Mouse (Mus musculus) activated CD4-positive, CD25-positive, alpha-beta regulatory T cell, adult 4 months (primary cell): ENCODE results near the gene Sept5. TPM values are rescaled to one million over a fixed set of nuclear protein-coding genes. Genes with fewer than 3 reads are reported as not detected.

ENCODE experiments used
- ATAC-seq: one replicate; pipeline ENCODE4 v1.8.0; 2017
- polyA plus RNA-seq, 2 experiments: library from polyadenylated mRNA; unstranded; fragments of 100-300 nt; shearing (Covaris generic); gene quantifications; one replicate each; pipeline ENCODE4 v1.2.1; 2017

Sept5 gene
- polyA plus RNA-seq, 2 experiments from 2014 or later = 0.28 to 0.51 TPM

DNA sequence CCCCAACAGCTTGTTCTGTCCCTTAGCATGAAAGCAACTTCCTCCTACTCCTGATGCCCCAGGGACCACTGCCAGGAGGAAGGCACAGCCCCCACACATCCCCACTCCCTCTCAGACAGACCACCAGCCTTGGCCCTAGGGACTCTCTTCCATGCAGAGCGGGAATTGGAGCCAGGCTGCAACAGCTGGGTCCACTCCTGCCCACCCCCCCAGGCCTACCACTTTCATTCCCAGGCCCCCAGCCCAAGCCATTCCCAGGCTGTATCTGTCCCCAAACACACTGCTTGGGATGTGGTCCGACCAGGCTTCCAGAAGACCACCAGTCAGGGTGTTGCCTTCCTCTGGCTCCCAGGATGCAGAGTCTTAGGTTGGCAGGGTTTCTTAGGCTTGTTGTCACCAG is 20.7 kb downstream of the Sept5 start:
- no peak for ATAC-seq

DNA sequence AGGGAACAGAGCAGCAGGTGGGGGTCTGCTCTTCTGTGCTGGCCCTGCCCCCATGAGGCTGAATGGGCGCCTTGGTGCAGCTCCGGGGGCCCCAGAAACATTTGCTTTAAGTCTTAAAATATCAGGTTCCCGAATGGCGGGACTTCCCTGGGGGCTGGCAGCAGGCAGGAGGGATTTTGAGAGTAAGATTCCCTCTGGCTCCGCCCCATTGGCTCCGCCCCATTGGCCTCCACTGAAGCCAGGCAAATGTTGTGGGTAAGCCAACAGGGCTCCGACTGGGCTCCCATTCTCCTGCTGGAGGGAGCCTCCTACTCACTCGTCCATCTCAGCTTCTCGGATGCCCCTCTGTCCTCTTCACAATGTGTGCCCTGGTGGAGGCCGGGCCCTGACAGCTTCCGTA is 21.5 kb downstream of the Sept5 start:
- ATAC-seq = no peak

DNA sequence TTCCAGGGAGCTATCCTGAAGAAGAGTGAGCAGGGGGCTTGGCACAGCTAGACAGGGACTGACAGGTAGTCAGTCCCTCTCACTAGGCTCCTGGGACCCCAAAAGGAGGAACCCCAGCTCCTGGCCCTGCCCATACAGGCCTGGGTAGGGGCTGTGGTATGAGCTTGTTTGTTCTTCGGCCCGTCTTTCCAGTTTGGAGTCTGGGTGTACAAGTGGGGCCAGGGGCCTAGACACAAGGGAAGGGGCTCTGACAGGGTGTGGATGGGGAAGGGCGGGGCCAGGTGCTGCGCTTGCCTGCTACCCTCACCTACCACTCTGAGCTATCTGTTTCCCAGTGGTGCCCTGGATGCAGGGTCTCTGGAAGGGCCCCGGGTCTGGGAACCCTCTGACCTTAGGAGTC is 24.0 kb downstream of the Sept5 start:
- ATAC-seq = no peak

DNA sequence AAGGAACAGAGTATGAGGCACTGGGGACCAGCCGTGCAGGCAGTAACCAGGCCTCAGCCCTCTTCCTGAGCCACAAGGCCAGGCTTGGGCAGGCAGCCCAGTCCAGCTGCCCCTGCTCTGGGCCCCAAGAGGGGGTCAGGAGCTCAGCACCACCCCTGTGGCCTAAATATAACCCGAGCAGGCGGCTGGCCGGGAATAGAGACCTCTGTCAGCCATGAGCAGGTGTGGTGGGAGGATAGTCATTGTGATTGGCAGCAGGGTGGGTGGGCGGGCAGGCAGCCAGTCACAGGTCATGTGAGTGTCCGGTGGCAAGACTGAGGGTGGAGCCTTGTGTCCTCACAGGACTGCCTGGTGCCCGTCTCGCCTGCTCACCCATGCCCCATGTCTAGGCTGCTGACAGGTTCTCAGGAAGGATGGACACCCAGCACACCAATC is 25.5 kb downstream of the Sept5 start:
- ATAC-seq = no peak

DNA sequence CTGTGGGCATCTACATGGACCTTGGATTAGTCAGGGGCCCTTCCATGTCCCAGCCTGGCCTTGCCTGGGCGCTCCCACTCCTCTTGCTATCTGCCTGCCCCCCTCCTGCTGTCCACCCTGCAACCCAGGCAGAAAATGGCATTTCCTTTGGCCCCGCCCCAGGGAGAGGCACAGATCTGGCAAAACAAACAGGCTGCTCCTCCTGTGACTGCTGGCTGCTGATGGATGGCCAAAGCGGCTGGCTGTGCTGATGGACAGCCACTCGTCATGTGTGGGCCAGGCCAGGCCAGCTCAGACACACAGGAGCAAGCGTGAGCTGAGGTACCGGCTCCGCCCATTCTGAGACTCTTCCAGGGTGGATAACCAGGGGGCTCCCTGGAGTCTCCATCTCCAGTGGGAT is 28.3 kb downstream of the Sept5 start:
- no peak for ATAC-seq

DNA sequence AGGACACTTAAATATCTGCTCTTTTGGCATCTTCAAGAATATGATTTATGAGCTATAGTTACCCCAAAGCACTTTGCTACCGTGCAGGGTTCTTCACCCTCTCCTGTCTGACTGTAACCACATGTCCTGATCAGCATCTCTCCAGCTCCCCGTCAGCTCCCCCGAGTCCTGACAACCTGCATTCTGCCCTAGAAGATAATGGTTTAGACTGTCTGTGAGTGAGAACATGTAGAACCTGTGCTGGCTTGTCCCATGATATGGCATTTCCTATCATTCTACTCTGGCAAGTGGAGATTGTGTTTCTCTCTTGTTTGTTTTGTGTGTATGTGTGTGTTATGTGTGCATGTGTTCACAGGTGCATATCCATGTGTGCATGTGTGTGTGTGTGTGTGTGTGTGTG is 31.7 kb downstream of the Sept5 start:
- no peak for ATAC-seq

DNA sequence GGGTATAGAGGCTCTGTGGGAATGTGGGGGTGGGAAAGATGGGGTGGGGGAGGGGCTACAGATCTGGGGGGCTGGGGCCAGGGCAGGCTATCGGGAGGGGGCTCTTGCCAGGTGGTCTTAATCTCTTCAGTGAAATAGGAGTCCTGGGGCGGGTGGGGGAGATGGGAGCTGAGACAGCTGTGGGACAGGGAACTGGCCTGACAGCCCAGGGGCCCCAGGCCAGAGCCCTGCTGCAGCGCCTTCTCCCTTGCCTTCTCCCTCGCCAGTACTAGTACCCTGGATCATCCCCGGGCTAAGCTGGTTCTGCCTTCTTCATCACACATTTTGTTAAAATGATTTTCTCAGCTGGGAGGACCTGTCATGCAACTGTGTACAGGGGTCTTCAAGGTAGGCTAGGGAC is 33.5 kb downstream of the Sept5 start:
- no peak for ATAC-seq

DNA sequence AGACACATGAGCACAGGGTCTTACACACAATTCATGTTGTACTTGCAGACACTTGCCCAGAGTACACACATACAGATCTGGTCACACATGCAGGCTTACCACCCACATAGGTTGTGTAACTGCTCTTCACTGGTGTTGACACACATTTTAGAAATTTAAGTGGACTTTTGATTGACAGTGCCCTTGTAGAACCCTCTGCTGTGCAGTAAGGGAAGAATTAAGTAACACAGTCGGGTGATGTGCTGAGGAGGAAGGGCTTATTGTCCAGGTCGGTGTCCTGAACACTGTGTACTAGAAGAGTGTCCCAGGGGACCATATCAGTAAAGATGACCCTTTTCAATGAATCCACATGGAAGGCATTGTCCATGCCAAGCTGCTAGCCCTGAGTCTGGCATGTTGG is 35.8 kb downstream of the Sept5 start:
- no peak for ATAC-seq

DNA sequence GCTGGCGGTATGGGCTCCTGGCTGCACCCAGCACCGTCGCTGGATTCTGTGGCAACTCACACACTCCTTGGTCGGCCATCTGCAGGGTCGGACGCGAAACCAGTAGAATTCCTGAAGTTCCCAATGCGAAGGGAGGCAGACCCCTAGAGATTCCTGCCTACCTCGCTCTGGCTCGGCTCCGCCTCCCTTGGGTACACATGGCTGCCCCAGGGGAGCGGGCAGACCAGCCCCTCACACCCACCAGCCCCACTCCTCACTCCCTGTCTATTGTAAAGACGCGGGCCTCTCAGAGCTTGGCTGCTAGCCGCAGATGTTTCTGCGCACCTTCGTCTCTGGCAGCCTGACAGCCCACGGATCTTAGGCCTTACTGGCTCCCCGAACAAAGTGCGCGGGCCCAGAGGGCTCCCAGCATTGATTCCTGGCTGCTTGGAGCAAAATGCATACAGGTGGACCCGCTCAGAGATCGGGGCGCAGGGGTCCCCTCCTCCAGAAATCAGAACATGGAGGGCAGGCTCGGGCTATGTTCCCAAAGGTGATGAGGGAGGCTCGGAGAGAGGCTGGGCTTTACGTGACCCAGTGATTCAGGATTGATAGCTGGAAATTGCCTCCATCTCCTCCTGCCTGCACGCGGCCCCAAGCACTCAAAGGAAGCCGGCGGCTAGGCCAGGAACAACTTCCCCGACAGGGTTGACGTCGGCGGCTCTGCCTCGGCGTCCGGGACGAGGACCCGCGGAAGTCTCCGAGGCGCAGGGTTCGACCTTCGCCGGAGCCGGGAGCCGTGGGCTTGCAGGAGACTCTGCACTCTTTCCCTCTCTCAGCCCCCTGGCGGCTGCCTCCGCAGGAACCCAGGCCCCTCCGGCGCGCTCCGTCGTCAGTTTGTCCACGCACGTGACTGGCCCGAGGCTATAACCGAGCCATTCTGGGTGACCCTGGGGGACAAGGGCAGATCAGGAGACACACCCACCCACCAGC is 38.4 kb downstream of the Sept5 start:
- ATAC-seq = no peak

DNA sequence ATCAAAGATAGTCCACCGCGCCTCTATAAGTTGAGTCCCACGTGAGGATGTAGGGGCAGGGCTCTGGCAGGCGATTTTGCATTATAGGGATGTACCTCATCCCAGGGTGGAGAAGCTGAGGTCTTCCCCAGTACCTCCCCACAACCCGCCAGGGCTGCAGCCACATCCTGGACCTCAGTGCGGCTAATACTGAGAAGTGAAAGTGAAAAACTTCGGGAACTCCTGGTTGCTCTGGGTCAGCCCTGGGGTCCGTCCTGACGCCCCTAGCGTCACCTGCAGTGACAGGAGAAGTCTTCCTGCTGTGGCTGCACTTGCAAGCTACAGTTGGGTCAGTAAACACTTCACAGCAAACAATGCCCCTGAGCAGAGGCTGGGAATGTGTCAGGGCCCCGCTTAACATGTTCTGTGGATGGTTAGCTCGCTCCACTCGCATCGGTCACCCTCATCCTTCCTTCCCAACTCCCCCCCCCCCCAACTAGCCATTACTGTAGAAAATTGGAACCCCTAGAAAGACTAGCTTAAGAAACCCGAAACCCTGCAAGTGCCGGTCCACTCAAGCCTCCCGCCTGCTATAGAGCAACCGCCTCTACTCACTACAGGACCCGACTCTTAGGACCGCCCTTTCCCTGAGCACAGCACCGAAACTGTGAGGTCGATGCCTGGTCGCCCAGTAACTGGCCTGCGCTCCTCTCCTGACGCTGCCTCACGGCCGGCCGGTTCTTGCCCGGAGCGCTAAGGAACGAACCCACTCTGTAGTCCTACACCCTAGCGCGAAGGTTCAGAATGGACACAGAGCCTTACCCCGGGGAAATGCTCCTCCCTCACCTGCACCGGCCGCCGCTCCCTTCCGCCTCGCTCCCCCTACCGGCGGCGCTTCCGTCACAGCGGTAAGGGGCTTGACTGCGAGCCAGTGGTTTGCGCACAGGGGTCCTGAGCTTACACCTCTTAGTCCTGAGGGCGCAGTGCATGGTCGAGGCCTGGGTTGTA is 39.7 kb downstream of the Sept5 start, which contains the start of gene Tbx1:
Gene Tbx1, minus strand, starts transcription at position 868 of the 987 bp plus-strand sequence.
- ATAC-seq = peak; percentile 78

DNA sequence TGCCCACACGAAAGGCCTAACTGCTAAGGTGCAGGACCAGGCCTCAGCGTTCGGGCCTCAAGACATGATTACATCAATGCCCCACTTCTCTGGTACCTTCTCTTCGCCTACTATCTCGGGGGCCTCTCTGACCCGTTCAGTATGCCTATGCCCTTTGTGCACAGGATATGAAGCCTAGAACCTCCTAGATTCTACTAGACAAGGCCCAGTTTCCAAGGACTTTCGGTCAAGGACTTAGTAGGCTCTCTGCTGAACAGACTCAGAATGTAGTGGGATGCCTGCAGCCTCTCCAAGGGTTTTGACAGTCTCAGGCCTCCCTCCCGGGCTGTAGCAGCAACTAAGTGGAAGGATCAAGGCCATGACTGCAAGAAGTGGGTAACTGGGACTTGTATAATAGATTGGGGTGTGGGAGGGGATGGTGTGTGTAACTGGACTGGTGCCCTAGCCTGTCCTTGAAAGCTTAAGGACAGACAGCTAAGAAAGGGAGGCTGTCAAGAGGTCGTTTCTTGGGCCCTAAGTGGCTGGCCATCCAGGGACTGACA is 40.6 kb downstream of the Sept5 start:
- no peak for ATAC-seq

DNA sequence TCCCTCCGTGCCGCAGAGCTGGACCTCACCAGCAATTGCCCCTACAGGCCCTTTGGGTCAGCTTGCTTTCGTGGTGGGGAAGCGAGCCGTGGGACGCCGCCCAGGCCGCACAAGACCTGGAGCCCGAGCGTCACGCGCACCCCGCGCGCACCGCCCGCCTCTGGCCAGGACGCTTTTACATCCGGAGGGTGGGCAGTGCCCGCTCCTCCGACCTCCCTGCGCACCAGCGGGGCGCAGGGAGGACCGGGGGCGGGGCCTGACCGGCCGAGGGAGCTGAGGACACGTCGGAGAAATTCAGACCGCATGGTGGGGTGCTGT is 41.1 kb downstream of the Sept5 start:
- no peak for ATAC-seq

DNA sequence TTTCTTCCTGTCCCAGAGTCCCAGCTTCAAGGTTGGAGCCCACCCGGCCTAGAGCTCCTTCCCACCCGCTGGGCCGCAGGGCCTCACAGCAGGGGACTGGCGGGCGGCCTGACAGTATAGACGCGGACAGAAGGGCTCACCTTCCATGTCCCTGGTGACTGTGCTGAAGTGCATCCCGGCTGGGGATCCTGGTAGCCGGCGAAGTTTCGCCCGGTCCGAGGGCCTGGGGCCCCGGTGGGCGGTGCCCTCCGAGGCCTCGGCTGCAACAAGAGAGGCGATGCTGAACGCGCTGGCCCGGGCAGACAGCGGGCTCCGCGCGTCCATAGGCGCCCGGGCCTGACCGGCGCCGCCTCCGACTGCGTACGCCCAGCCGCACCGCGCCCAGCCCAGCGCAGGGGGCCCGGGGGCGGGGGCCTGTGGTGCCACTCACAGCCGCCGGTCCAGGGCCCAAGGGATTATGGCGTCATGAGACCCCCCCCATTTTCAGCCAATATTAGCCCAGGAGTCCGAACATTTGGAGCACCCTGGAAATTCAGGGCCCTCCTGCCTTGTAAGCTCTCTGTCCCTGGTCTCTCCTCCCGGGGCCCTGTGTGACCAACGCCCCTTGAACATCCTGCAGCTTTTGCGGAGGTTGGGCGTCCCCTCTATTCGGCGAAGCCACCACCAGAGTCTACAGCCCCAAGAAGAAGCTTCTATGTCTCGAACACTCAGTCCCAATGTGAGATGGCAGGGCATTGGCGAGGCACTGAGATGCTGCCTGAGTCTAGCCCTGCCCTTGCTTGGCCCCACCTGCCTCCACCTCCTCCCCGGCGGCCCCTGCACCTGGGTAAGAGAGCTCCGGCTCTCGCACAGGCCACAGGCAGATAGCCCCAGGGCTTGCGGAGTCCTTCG is 41.7 kb downstream of the Sept5 start:
- no peak for ATAC-seq

DNA sequence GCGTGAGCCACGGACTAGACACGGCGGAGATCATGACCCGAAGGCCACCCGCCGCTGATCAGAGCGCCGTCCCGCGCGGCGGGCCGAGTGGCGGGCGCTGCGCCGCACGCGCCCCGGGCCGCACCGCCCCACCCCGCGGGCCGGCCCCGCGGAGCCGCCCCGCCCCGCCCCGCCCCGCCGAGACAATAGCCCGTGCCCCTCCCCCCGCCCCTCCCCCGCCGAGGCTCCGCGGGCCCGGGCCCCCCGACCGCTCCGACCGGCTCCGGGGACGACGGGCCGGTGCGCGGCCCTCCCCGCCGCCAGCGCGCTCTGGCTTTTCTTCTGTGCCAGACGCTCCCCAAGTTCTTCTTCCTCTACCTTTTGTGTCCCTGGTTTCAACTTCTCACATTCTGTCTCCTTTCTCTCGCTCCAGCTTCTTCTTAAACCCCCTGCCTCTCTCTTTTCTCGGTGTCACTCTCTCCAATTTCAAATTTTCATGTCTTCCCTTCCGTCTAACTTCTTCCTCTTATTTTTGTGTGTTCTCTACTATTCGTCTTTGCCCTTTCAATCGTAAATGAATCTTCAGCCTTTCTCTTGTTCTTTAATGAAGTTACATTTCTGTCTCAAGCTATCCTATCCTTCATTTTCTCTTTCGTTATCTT is 42.7 kb downstream of the Sept5 start:
- ATAC-seq = no peak

DNA sequence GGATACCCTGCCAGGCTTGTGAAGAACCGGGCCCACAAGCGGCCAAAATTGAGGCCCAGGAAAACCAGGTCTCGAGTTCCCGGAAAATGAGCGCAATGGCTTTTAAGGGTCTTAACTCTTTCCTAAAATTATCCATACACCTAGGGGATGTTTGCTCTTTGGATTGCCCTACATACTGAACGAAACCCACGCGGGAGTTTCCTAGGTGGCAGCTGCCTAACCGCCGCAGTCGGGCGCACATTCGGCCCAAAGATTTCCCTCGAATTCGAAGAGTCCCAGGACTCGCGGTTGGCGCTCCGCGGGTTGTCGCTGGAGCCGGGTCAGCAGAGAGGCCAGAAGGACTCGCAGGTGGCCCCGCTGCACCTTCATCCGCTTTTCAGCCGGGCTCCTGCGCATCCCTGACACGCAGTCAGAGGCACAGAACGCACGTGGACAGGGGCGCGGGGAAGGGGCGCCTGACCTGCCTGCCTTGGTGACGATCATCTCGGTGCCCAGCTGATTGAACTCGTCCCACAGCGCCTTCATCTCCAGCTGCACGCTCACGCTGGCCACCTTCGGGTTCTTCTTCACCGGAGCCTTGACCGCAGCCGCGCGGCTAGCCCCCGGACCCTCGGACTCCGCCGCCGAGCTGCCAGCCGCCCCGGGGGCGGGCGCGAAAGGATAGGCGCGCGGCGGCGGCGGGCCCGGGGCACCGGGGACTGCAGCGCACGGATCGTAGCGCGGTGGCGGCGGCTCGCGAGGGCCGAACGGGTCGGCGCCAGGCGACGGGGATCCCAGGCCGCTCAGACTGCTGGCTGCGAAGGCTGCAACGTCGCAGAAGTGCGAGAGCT is 43.5 kb downstream of the Sept5 start:
- ATAC-seq = no peak

DNA sequence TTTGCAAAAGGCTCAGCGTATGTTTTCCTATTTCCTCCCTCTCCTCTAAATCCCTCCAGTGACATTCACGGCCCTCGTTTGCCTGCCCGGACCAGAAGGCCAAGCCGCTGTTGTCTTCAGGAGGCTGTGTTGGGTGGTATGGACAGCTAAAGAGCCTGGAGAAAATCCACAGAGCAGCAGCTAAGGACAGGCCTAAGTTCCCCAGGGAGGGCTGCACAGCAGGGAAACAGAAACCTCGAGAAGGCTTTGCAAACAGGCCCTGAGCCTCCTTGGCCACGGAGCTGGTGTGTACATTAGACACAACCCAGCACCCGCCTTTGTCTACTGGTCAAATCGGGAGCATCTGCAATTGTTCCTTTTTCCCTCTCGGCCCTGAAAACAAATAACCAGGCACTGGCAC is 44.1 kb downstream of the Sept5 start:
- no peak for ATAC-seq

DNA sequence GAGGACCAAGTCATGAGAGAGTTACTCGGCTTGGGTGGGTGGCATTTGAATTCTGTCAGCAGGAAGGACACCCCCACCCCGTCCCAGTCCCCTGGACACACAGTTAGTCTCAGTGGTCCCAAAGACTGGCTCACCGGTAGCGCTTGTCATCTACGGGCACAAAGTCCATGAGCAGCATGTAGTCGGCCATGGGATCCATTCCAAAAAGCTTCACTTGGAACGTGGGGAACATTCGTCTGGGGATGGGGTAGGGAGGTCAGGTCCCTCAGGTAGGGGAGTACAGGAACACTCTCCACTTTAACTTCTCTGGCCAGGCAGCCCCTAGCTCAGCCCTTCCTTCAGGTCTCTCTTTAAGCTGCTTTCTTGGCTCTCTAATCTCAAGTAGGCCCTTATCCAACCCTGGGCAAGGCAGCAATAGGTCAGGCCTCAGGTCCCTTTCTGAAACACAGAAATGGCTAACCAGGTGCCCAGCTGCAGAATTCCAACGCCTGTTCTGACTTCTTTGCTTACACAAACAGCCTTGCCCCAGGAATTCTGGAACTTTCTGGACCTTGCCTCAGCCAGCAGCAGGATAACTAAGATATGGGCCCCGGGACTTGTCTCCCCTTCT is 44.7 kb downstream of the Sept5 start:
- ATAC-seq = no peak

DNA sequence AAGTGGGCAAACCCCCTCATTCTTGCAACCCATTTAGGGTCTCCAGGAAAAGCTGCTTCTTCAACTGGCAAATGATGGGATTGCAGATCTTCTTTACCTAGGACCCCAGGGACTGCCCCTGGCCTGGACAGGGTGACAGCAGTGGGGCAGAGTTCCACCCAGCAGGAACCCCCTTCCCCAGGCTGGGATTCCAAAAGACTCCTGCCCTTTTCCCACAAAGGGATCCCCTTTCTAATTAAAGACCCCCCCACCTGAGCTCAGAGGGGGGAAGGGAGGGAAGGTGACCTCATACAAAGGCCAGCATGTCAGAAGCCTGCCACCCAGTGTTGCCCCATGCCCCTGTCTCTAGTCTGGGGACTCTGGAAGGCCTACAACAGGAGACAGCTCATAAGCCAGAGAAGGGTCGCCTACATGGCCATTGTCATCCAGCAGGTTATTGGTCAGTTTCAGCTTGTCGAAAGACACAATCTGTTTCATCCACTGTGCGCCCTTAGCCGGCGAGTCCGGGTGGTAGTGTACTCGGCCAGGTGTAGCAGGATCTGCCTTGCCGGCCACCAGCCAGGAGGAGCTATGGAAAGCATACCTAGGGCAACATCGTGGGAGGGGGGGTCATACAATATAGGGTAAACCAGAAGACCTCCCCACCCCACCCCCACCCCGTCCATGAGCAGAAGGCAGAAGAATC is 45.9 kb downstream of the Sept5 start:
- ATAC-seq = no peak

DNA sequence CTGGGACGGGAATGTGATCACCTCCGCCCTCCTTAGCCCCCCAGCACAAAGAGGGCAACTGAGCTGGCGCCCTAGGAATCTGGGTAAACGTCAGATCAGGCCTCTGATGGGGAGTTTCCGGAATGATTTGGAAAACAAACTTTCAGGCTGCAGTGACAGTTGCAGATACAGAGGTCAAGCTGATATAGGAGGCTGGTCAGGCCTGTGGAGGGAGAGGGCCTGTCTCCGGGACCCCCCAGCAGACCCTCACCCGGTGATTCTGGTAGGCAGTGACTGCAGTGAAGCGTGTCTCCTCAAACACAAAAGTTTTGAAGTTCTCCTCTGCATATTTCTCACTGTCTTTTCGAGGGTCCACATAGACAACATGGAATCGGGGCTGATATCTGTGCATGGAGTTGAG is 46.6 kb downstream of the Sept5 start:
- ATAC-seq = no peak
